Mouse (Mus musculus) limb, embryonic 15.5 days (tissue): ENCODE measurements at regions not wholly inside any gene's neighbourhood (a gene's known extent, or its start where the extent isn't known, plus 50 kb on each side); places are given as distances from the start of the nearest gene placed in this dataset.
"Not testable (repeated sequence)": the region's sequence is repeated elsewhere in the genome, so short reads cannot be mapped to it uniquely, and the experiment has no call there.

ENCODE experiments used
- ATAC-seq: fragments of 200-750 bp; cut with Nextera tagmentation; 2 replicates; pipeline ENCODE4 v1.8.0; 2017; ENCODE audit warnings: low read depth, moderate TSS enrichment; ENCODE audit not compliant: insufficient number of reproducible peaks, low FRiP score, low TSS enrichment
- H3K27ac ChIP-seq: fragments of 300-500 bp; sonication (generic); 2 replicates; pipeline ENCODE4 v1.5.1; 2015; ENCODE audit warnings: moderate library complexity, mild to moderate bottlenecking, inconsistent platforms
- H3K27me3 ChIP-seq: fragments of 300-500 bp; sonication (generic); 2 replicates; pipeline ENCODE4 v1.6.1; 2015; ENCODE audit warnings: inconsistent platforms
- H3K36me3 ChIP-seq: fragments of 300-500 bp; sonication (generic); 2 replicates; pipeline ENCODE4 v1.6.1; 2015; ENCODE audit warnings: inconsistent platforms
- H3K4me1 ChIP-seq: fragments of 300-500 bp; sonication (generic); 2 replicates; pipeline ENCODE4 v1.6.1; 2015; ENCODE audit warnings: inconsistent platforms
- H3K4me2 ChIP-seq: fragments of 300-500 bp; sonication (generic); 2 replicates; pipeline ENCODE4 v1.6.1; 2015; ENCODE audit warnings: mild to moderate bottlenecking, inconsistent platforms
- H3K4me3 ChIP-seq: fragments of 300-500 bp; sonication (generic); 2 replicates; pipeline ENCODE4 v1.5.1; 2015; ENCODE audit warnings: mild to moderate bottlenecking, inconsistent platforms
- H3K9ac ChIP-seq: fragments of 300-500 bp; sonication (generic); 2 replicates; pipeline ENCODE4 v1.6.1; 2015; ENCODE audit warnings: inconsistent platforms
- H3K9me3 ChIP-seq: fragments of 300-500 bp; sonication (generic); 2 replicates; pipeline ENCODE4 v1.6.1; 2016; ENCODE audit warnings: inconsistent platforms
- WGBS: fragments of 180-500 bp; shearing (Covaris S2); methylation state at CpG from one replicate; pipeline ENCODE4 v1.1.7; 2015; 5-methylcytosine and 5-hydroxymethylcytosine counted together

- peak overlapping the region; percentile 36 for H3K4me3 ChIP-seq
- H3K4me1 ChIP-seq, H3K36me3 ChIP-seq, H3K9ac ChIP-seq, ATAC-seq, H3K9me3 ChIP-seq, H3K27me3 ChIP-seq, H3K27ac ChIP-seq: not testable (repeated sequence)
- WGBS, result no CpG with 5 or more reads among the region's 44 CpGs
- 0 out of 2 replicates have a peak overlapping the region, but pooled peaks have one; percentile 34 for H3K4me2 ChIP-seq
These were observed 128.1 kb downstream of the 9030624G23Rik start for GRCm38 (mm10) chr12:23968968-23969367.
